Mouse (Mus musculus): Measurements from ENCODE around the gene Shank3. TPM values are rescaled to one million over a fixed set of nuclear protein-coding genes. Genes with fewer than 3 reads are reported as not detected.

Gene Shank3
- total RNA-seq, 2 experiments from 2014 or later: 271 to 274 TPM

DNA sequence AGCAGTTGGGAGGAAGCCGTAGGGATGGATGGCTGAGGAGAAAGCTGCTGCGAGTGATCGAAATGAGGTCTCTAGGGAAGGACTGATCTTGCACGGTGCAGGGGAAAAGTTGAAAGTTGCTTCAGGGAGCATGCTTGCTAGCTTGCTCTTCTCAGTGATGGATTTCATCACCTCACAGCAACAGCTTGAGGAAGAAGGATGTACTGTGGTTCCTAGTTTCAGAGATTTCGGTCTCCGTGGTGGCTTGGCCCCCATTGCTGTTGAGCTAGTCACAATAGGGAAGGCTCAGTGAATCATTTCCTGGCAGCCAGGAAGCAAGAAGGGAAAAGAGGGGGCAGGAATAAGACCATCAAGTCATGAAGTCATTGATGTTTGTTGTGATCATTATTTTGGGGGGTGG is 56.2 kb downstream of the Shank3 start:
- DNase-seq (ENCODE audit: low spot score in 2 of 2): no peak

DNA sequence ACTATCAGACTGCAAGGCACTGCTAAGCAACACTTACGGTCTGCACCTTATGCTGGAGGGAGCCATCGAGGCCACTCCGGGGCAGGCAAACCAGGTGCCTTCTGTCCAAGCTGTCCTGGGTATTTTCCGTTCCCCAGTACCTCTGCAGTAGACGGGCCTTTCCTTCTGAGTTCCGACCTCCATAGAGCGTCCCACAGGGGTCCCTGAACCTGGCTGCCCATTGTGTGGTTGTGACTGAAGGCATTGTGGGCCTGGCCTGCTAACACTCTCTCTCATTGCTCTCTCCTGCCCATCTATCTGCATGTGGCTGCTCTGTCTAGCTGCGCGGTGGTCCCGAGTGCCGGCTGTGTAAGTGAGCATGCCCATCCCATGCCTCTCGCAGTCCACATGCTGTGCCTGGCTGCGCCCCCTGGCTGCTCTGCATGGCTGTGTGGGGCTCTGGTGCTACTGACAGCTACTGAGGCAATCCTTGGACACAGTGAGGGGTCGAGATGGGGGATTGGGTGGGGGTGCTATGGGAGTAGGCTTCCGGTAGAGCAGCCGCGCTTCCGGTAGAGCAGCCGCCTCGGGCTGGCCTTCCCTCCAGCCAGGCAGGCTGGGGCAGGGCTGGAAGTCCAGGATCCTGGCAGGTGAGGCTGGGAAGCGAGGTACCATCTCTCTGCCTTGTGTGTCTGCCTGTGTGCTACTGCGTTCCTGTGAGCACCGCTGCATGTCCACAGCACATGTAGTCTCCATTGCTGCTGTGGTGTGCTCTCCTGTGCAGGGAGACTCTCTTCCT is 57.2 kb downstream of the Shank3 start:
- DNase-seq (ENCODE audit: low spot score in 2 of 2): no peak

DNA sequence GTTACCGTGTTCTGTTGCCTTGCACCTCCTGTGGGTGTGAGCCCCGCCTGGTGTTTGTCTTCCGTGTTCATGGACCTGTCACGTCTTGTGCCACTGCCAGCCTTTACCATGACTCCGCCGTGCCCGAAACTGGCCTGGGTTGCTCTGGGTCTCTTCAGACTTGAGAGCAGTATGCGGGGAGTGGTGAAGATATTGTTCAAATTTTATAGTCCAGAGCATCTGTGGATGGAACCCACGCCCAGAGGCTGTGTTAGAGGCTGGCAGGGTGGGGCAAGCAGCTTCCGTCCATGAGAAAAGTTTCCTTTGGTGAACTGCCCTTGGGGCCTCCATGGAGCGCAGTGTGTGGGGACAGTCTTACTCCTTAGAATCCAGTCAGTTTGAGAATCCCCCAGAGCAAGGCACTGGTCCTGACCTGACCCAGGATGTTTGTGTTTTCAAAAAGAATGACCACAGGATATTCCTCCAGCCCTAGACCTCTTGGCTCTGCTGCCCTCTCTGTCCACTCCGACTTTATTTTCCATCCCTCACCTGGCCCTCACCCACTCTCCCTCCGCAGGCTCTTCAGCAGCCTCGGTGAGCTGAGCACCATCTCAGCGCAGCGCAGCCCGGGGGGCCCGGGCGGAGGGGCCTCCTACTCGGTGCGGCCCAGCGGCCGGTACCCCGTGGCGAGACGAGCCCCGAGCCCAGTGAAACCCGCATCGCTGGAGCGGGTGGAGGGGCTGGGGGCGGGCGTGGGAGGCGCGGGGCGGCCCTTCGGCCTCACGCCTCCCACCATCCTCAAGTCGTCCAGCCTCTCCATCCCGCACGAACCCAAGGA is 58.0 kb downstream of the Shank3 start:
- DNase-seq (ENCODE audit: low spot score in 2 of 2): no peak

DNA sequence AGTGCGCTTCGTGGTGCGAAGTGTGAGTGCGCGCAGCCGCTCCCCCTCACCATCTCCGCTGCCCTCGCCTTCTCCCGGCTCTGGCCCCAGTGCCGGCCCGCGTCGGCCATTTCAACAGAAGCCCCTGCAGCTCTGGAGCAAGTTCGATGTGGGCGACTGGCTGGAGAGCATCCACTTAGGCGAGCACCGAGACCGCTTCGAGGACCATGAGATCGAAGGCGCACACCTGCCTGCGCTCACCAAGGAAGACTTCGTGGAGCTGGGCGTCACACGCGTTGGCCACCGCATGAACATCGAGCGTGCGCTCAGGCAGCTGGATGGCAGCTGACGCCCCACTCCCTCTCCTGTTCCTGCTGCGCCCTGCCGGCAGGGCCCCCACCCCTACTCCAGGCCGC is 58.6 kb downstream of the Shank3 start:
- DNase-seq (ENCODE audit: low spot score in 2 of 2): no peak

DNA sequence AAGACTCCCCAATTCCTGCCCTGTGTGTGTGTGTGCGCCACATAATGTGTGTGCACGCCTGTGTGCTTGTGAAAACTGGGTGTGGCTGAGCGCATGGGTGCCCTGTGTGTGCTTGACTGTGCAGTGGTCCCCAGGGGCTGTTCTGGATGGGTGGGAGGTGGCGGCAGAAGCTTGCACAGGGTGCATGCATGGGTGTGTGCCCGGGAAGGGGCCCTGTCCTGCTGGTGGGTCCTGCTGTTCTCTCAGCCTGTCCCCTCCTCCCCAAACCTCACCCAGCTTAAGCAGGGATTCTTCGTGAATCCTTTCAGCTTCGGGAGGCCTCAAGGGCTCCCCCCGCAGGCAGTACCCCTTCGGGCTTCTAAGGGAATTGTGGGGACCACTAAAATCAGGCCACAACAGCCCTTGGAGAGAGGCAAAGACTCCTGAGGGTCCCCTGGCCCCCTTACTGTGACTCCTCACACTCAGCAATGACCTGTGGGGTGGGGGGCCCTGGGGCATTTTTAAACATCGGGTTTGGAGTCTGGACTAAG is 59.8 kb downstream of the Shank3 start:
- no peak for DNase-seq (ENCODE audit: low spot score in 2 of 2)

DNA sequence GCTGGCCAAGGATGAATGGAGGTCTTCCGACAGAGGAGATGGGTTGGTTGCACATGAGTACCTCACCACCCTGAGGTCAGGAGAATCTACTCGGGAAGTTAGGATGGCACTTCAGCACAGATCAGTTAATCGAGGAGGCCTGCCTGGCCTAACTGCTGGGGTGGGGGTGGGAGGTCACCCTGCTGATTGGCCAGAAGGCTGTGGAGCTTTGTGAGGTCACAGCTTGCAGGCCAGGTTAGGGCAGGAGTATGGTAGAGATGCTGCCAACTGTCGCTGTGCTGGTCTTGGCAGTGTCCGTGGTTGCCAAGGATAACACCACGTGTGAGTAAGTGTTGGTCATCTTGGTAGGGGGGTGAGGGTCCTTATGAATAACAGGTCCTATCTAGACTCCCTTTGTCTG is 68.7 kb downstream of the Shank3 start, which contains the start of gene Acr:
Acr (plus strand) TSS at position 213 of the 400 bp plus-strand sequence.
- no peak for DNase-seq (ENCODE audit: low spot score in 2 of 2)

DNA sequence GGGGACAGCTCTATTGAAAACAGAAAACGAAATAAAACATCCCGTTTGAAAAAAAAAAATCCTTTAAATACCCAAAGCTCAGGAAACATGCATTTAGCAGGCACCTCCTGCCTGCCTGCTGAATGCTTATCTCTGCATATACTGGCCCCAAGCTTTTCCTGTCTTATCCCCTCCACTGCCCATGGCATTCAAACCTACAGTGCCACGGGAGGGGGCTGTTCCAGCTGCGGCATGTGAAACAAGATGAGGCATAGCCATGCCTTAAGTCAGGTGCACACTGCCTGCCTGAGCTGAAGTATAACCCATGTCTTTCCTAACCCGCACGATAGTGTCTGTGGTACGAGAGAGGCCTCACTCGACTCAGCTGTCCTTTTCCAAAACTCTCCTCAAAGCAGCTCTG is 72.7 kb downstream of the Shank3 start:
- DNase-seq (ENCODE audit: low spot score in 2 of 2): no peak

DNA sequence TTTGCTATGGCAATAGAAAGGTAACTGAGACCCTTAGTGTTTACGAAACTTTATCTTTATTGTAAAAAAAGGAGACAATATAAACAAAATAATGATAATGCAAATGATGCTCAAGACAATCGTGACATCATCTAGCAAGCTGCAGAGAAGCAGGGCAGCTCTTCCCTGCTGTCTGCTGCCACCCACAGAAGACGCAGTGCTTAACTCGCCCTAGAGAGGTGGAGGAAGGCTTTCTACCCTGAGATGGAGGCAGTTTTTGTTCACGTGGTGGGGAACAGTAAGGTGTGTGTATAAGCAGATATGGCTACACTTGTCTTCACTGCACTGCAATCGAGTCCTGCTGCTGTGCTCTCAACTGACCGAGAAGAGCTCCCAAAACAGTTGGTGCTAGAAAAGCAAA is 83.1 kb downstream of the Shank3 start:
- DNase-seq (ENCODE audit: low spot score in 2 of 2): no peak

DNA sequence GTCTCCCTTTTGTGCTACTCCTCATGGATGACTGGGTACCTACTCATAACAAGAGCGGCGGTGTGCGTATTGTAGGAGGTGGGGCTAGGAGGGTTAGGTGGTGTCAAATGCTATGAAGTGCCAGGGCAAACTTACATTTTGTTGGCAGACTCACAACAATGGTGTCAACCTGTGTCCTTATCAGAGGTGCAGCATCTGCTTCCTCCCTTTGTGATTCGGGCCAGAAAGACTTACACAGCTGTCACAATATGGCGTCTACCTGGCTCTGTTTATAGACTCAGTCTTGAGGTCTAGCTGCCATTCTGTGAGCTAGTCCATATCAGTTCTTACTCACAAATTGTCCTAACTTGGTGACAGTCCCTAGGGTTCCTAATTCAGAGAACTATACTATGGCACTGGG is 85.7 kb downstream of the Shank3 start:
- DNase-seq (ENCODE audit: low spot score in 2 of 2): no peak

DNA sequence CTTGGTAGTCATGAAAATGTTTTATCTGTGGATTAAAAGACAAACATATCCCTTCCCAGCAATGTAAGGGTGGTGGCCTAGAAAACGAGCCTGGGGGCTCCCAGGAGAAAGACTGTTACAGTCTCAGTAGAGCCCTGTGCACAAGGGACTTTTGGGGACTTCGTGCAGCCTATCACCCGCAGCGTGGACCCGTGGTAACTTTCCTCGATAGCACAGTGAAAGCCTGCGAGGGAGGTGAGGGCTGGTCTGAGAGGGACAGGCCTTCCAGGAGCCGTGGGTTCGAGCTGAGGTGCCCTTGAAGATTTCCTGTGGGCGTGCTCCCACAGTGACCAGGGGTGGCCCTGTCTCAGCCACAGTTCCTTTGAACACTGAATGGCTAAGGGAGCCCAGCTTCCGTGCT is 86.2 kb downstream of the Shank3 start:
- no peak for DNase-seq (ENCODE audit: low spot score in 2 of 2)

DNA sequence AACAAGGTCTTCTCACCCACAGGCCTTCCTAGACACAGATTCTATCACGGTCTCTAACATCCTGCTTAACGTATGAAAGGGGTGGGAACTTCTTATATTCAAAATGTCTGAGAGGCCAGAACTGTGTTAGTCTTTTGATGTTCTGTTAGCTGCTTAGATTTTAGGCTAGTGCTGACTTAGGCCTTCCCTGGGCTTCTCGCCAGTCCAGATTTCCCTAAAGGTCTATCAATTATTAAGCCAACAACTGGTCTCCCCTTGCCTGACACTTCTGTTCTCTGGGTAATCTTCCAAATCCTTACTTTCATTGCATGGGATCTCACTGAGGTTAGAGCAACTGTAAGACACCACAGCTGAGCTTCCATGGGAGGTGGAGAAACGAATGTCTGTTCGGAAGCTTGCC is 89.7 kb downstream of the Shank3 start:
- no peak for DNase-seq (ENCODE audit: low spot score in 2 of 2)

DNA sequence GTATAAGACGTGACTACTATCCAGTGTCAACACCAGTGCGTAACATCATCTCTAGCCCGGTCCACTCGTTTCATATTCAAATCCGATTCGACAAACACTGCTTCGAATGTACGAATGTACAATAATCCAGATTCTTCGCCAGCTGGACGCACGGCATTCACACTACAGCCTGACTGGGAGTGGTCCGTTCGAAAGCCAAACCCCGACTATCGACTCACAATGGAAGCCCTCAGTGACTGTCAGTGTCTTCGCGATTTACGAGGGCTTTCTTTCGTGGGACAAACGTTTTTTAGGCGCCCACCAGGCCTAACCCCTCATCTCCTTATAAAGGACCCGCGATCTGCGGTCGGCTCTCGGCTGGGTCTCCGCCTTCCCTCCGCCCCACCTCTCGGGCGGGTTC is 91.9 kb downstream of the Shank3 start:
- DNase-seq (ENCODE audit: low spot score in 2 of 2): no peak

DNA sequence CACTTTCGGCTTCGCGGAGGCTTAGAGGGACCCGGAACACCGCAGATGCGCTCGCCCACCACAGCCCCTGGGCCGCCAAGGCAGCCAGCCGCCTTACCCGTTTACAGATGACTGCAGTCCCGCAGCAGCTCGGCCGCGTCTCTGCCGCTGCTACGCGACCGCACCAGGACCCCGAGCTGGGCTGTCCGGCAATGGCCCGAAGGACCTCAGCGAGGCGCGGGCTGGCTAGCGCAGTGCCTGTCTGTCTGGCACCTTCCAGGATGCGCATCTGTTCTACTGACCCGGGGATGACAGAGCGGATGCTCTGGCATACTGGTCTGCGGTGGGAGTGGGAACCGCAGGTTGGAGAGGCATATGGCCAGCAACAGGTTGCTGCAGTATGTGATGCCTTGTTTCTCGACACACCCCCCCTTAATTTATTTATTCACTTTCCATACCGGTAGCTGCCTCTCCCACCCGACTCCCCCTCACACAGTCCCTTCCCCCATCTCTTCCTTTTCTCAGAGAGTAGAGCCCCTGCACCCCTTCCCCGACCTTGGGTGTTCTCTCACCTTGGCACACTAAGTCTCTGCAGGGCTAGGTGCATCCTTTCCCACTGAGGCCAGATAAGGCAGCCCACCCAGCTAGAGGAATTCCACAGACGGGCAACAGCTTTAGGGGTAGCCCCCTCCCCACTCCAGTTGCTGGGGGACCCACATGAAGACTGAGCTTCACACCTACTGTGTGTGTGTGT is 92.5 kb downstream of the Shank3 start, which contains the start of gene Rabl2:
Rabl2 (minus strand) TSS at position 201 of the 733 bp plus-strand sequence.
- peak; percentile 82 to 86 for DNase-seq (ENCODE audit: low spot score in 2 of 2)

DNA sequence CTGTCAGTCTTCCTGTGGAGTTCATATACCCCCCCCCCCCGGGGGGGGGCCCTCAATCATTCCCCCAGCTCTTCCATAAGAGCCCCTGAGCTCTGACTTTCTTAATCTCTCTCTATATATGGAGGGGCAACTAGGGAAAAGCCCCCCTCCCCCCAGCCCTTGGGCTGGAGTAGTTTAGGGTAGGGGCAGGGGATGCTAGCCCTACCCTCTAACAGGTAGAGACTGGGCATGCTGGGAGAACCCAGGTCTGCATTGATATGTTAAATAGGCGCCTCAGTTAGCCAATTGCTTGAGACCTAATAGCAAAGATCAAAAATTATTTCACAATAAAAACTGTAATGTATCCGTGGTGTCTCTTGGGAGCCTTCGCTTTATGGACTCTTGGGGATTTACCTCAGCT is 93.1 kb downstream of the Shank3 start:
- DNase-seq (ENCODE audit: low spot score in 2 of 2): no peak

DNA sequence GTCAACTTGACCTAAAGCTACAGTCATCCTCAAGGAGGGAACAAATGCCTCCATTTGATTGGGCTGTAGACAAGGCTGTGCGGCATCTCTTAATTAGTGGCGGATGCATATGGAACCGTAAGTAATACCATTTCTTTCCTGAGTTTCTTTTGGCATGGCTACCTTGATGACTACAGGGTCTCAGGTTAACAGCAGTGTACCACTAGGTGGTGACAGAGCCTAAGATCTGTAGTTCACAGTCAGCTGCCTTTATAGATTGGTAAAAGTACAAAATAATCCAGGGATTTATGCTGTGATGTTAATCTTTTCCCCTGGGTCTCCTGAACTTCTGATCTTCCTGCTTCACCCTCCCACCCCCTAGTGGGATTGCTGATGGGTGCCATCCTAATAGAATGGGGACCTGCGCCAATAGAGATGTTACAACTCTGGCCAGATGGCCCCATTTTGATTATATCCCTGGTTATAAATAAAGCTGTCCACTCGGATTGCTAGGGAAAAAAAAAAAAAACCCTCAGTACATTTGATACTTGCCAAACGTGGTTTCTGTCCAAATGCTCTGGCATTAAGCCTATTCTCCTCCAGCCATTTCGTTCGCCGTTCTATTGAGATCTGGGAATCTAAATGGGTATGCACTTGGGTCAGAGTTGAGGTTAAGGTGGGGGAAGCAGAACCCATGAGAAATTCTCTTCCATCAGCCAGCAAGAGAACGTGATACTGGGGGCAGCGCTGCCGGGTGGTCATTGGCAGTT is 106.6 kb downstream of the Shank3 start:
- no peak for DNase-seq (ENCODE audit: low spot score in 2 of 2)

DNA sequence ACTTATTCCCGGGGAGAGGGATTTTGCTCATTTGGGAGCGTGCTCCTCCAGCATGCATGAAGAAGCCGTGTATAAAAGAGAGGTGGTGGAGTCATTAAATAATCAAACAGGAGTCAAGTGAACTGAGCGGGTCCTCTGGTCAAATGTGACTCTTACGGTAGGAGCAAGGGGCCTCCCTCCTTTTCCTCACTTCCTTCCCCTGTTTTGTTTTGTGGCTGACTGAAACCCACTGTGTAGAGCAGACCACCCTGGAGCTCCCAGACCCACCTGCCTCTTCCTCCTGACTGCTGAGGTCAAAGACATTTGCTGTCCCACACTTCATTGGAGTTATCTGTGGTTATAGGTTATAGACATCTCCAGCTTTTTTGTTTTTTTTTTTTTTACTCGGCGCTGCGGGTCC is 108.1 kb downstream of the Shank3 start:
- DNase-seq (ENCODE audit: low spot score in 2 of 2): no peak

DNA sequence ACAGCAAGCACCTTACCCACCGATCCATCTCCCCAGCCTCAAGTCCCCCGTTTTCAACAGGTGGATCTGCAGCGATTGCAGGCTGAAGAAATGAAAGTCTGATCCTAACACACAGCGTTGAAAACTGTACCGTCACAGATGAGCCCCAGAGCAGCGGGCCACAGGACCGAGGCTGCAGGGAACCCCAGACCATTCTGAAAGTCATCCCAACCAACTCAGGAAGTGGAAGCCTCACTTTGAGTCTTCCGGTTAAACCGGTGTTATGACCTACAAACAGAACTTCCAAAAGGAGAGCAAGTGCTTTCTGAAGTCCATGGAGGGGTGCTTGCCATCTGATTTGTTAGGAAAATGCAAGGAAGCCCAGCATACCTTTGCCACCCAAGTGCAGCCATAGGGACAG is 108.5 kb downstream of the Shank3 start:
- DNase-seq (ENCODE audit: low spot score in 2 of 2): no peak
